Mouse (Mus musculus): Measurements from ENCODE around the gene Ift20. TPM values are rescaled to one million over a fixed set of nuclear protein-coding genes. Genes with fewer than 3 reads are reported as not detected.

The Ift20 gene
- polyA plus RNA-seq, 1 experiment from 2014 or later: 113 TPM

- no peak for ATAC-seq (replicated peaks)
- Histone ChIP-seq H3K27ac (replicated peaks) (no peak overlapping the region), H3K27me3 (no peaks in the 10 kb centered on the region), H3K9ac (replicated peaks) (no peak overlapping the region), H3K4me1 (peaks cover 8% of the 10 kb centered on the region), H3K4me3 (no peak overlapping the region), H3K9me3 (no peaks in the 10 kb centered on the region), H3K36me3 (peaks cover 25% of the 10 kb centered on the region), H3K4me2 (replicated peaks) (no peak overlapping the region)
- 85% methylated on average over 3 of the region's 3 CpGs for WGBS
Measured at GRCm38 (mm10) chr11:78505430-78505829, 30.7 kb upstream of the Ift20 start.

GRCm38 (mm10) chr11:78509148-78509547 is 27.0 kb upstream of the Ift20 start:
- H3K9me3 ChIP-seq: no peaks in the 10 kb centered on the region
- no peak for ATAC-seq (replicated peaks)
- H3K36me3 ChIP-seq: peaks cover 25% of the 10 kb centered on the region
- no peak overlapping the region for H3K9ac ChIP-seq (replicated peaks)
- no peak overlapping the region for H3K4me2 ChIP-seq (replicated peaks)
- 80% methylated on average over 5 of the region's 5 CpGs for WGBS
- H3K27me3 ChIP-seq: no peaks in the 10 kb centered on the region
- H3K4me3 ChIP-seq: no peak overlapping the region
- no peak overlapping the region for H3K27ac ChIP-seq (replicated peaks)
- peaks cover 19% of the 10 kb centered on the region for H3K4me1 ChIP-seq

GRCm38 (mm10) chr11:78512025-78512957 is 23.9 kb upstream of the Ift20 start, which contains the start of the genes Tmem199 and Poldip2:
Tmem199 (minus strand) TSS chr11:78512172.
Poldip2 (plus strand) TSS chr11:78512193.
- H3K9me3 ChIP-seq: no peaks in the 10 kb centered on the region
- peak within 1 kb of the TSS; percentile 85 for H3K27ac ChIP-seq (replicated peaks)
- WGBS: under 1% methylated on average over 67 of the region's 67 CpGs
- H3K9ac ChIP-seq (replicated peaks): peak within 1 kb of the TSS; percentile 98
- peak; percentile 97 for ATAC-seq (replicated peaks)
- H3K27me3 ChIP-seq: no peaks in the 10 kb centered on the region
- H3K36me3 ChIP-seq: peaks cover 41% of the 10 kb centered on the region
- H3K4me2 ChIP-seq (replicated peaks): peak within 1 kb of the TSS; percentile 92
- H3K4me3 ChIP-seq: peak within 1 kb of the TSS; percentile 96
- H3K4me1 ChIP-seq: peaks cover 19% of the 10 kb centered on the region

GRCm38 (mm10) chr11:78513106-78513790 is 22.9 kb upstream of the Ift20 start:
- Histone ChIP-seq H3K9ac (replicated peaks) (peak overlapping the region; percentile 98), H3K4me2 (replicated peaks) (peak overlapping the region; percentile 92), H3K9me3 (no peaks in the 10 kb centered on the region), H3K27ac (replicated peaks) (no peak overlapping the region), H3K36me3 (peaks cover 41% of the 10 kb centered on the region), H3K4me3 (peak overlapping the region; percentile 96), H3K4me1 (peaks cover 19% of the 10 kb centered on the region), H3K27me3 (no peaks in the 10 kb centered on the region)
- ATAC-seq (replicated peaks): no peak
- WGBS: 67% methylated on average over 3 of the region's 3 CpGs

GRCm38 (mm10) chr11:78515549-78516325 is 20.4 kb upstream of the Ift20 start:
- no peak overlapping the region for H3K27ac ChIP-seq (replicated peaks)
- H3K4me3 ChIP-seq: no peak overlapping the region
- H3K4me2 ChIP-seq (replicated peaks): no peak overlapping the region
- ATAC-seq (replicated peaks): no peak
- no peaks in the 10 kb centered on the region for H3K9me3 ChIP-seq
- H3K9ac ChIP-seq (replicated peaks): no peak overlapping the region
- H3K36me3 ChIP-seq: peaks cover 58% of the 10 kb centered on the region
- H3K4me1 ChIP-seq: peaks cover 19% of the 10 kb centered on the region
- 71% methylated on average over 2 of the region's 2 CpGs for WGBS
- no peaks in the 10 kb centered on the region for H3K27me3 ChIP-seq

- no peak overlapping the region for H3K4me2 ChIP-seq (replicated peaks)
- no peak for ATAC-seq (replicated peaks)
- WGBS: 90% methylated on average over 10 of the region's 10 CpGs
- no peak overlapping the region for H3K4me3 ChIP-seq
- H3K9ac ChIP-seq (replicated peaks): no peak overlapping the region
- no peaks in the 10 kb centered on the region for H3K9me3 ChIP-seq
- H3K36me3 ChIP-seq: peaks cover 89% of the 10 kb centered on the region
- no peak overlapping the region for H3K27ac ChIP-seq (replicated peaks)
- H3K27me3 ChIP-seq: no peaks in the 10 kb centered on the region
- no peaks in the 10 kb centered on the region for H3K4me1 ChIP-seq
Measured at GRCm38 (mm10) chr11:78518931-78519330, 17.2 kb upstream of the Ift20 start.

- H3K9ac ChIP-seq (replicated peaks): no peak overlapping the region
- no peak overlapping the region for H3K4me2 ChIP-seq (replicated peaks)
- no peak for ATAC-seq (replicated peaks)
- H3K27ac ChIP-seq (replicated peaks): no peak overlapping the region
- H3K27me3 ChIP-seq: no peaks in the 10 kb centered on the region
- 90% methylated on average over 3 of the region's 3 CpGs for WGBS
- no peak overlapping the region for H3K4me3 ChIP-seq
- peaks cover 92% of the 10 kb centered on the region for H3K36me3 ChIP-seq
- H3K4me1 ChIP-seq: no peaks in the 10 kb centered on the region
- H3K9me3 ChIP-seq: no peaks in the 10 kb centered on the region
Measured at GRCm38 (mm10) chr11:78521880-78522279, 14.3 kb upstream of the Ift20 start.

GRCm38 (mm10) chr11:78522481-78522997 is 13.6 kb upstream of the Ift20 start:
- ATAC-seq (replicated peaks): no peak
- H3K4me1 ChIP-seq: no peaks in the 10 kb centered on the region
- WGBS: 96% methylated on average over 1 of the region's 1 CpGs
- H3K4me3 ChIP-seq: no peak overlapping the region
- no peaks in the 10 kb centered on the region for H3K9me3 ChIP-seq
- H3K9ac ChIP-seq (replicated peaks): no peak overlapping the region
- no peaks in the 10 kb centered on the region for H3K27me3 ChIP-seq
- no peak overlapping the region for H3K27ac ChIP-seq (replicated peaks)
- no peak overlapping the region for H3K4me2 ChIP-seq (replicated peaks)
- H3K36me3 ChIP-seq: peaks cover 97% of the 10 kb centered on the region

- H3K9ac ChIP-seq (replicated peaks): no peak overlapping the region
- H3K9me3 ChIP-seq: no peaks in the 10 kb centered on the region
- H3K4me1 ChIP-seq: no peaks in the 10 kb centered on the region
- no peak for ATAC-seq (replicated peaks)
- H3K4me3 ChIP-seq: no peak overlapping the region
- H3K4me2 ChIP-seq (replicated peaks): no peak overlapping the region
- 0 out of 2 replicates have a peak overlapping the region, but pooled peaks have one; percentile 21 for H3K27ac ChIP-seq (replicated peaks)
- H3K36me3 ChIP-seq: peaks cover 95% of the 10 kb centered on the region
- WGBS: 84% methylated on average over 9 of the region's 9 CpGs
- no peaks in the 10 kb centered on the region for H3K27me3 ChIP-seq
Measured at GRCm38 (mm10) chr11:78523241-78523955, 12.8 kb upstream of the Ift20 start.

GRCm38 (mm10) chr11:78524838-78525237 is 11.3 kb upstream of the Ift20 start:
- 35% methylated on average over 2 of the region's 2 CpGs for WGBS

GRCm38 (mm10) chr11:78528714-78529113 is 7.4 kb upstream of the Ift20 start:
- no peak for ATAC-seq (replicated peaks)
- WGBS: 84% methylated on average over 9 of the region's 9 CpGs
- Histone ChIP-seq H3K9ac (replicated peaks) (no peak overlapping the region), H3K9me3 (no peaks in the 10 kb centered on the region), H3K4me3 (no peak overlapping the region), H3K4me1 (no peaks in the 10 kb centered on the region), H3K27me3 (no peaks in the 10 kb centered on the region), H3K27ac (replicated peaks) (no peak overlapping the region), H3K36me3 (peaks cover 61% of the 10 kb centered on the region), H3K4me2 (replicated peaks) (no peak overlapping the region)

More at GRCm38 (mm10) chr11:78524838-78525237, 11.3 kb upstream of the Ift20 start:
- H3K27ac ChIP-seq (replicated peaks): peak overlapping the region; percentile 7; the same call in 1 of the 2 replicates
- no peak for ATAC-seq (replicated peaks)
- no peak overlapping the region for H3K4me2 ChIP-seq (replicated peaks)
- no peaks in the 10 kb centered on the region for H3K9me3 ChIP-seq
- peaks cover 93% of the 10 kb centered on the region for H3K36me3 ChIP-seq
- H3K9ac ChIP-seq (replicated peaks): no peak overlapping the region
- no peak overlapping the region for H3K4me3 ChIP-seq
- H3K27me3 ChIP-seq: no peaks in the 10 kb centered on the region
- H3K4me1 ChIP-seq: no peaks in the 10 kb centered on the region

All from forebrain, embryonic 15.5 days (tissue).